Mouse (Mus musculus) liver, embryonic 12.5 days (tissue): ENCODE results near the gene Usf3. TPM values are rescaled to one million over a fixed set of nuclear protein-coding genes. Genes with fewer than 3 reads are reported as not detected.

Source experiments
- ATAC-seq: fragments of 200-750 bp; cut with Nextera tagmentation; 2 replicates; pipeline ENCODE4 v1.8.0; 2017; ENCODE audit warnings: moderate number of reproducible peaks, mild to moderate bottlenecking, moderate library complexity
- H3K27ac ChIP-seq: fragments of 300-500 bp; sonication (generic); 2 replicates; pipeline ENCODE4 v1.5.1; 2016; ENCODE audit warnings: mild to moderate bottlenecking
- H3K27me3 ChIP-seq: fragments of 300-500 bp; sonication (generic); replicated peaks from 2 replicates; pipeline ENCODE4 v1.6.1; 2016; ENCODE audit warnings: mild to moderate bottlenecking, moderate library complexity
- H3K36me3 ChIP-seq: fragments of 300-500 bp; sonication (generic); 2 replicates; pipeline ENCODE4 v1.6.1; 2016; ENCODE audit warnings: mild to moderate bottlenecking, moderate library complexity
- H3K4me1 ChIP-seq: fragments of 300-500 bp; sonication (generic); 2 replicates; pipeline ENCODE4 v1.6.1; 2016
- H3K4me2 ChIP-seq: fragments of 300-500 bp; sonication (generic); 2 replicates; pipeline ENCODE4 v1.6.1; 2016; ENCODE audit warnings: mild to moderate bottlenecking, moderate library complexity
- H3K4me3 ChIP-seq: fragments of 300-500 bp; sonication (generic); 2 replicates; pipeline ENCODE4 v1.5.1; 2016; ENCODE audit warnings: mild to moderate bottlenecking, moderate library complexity
- H3K9ac ChIP-seq: fragments of 300-500 bp; sonication (generic); 2 replicates; pipeline ENCODE4 v1.6.1; 2016; ENCODE audit warnings: mild to moderate bottlenecking, moderate library complexity
- H3K9me3 ChIP-seq: fragments of 300-500 bp; sonication (generic); replicated peaks from 2 replicates; pipeline ENCODE4 v1.6.1; 2016; ENCODE audit warnings: mild to moderate bottlenecking, moderate library complexity
- WGBS: fragments of 180-500 bp; shearing (Covaris S2); methylation state at CpG from one replicate; pipeline ENCODE4 v1.1.7; 2016; ENCODE audit not compliant: insufficient replicate concordance; 5-methylcytosine and 5-hydroxymethylcytosine counted together
- polyA plus RNA-seq: library from polyadenylated mRNA; unstranded; fragments of >200 nt; fragmentation: Nextera tagmentation; extraction: Ambion mirVana; gene quantifications from 2 replicates; pipeline ENCODE4 v1.2.1, GENCODE M21; 2016

Usf3 gene
- polyA plus RNA-seq = 2.5 and 2.9 TPM in 2 replicates

DNA sequence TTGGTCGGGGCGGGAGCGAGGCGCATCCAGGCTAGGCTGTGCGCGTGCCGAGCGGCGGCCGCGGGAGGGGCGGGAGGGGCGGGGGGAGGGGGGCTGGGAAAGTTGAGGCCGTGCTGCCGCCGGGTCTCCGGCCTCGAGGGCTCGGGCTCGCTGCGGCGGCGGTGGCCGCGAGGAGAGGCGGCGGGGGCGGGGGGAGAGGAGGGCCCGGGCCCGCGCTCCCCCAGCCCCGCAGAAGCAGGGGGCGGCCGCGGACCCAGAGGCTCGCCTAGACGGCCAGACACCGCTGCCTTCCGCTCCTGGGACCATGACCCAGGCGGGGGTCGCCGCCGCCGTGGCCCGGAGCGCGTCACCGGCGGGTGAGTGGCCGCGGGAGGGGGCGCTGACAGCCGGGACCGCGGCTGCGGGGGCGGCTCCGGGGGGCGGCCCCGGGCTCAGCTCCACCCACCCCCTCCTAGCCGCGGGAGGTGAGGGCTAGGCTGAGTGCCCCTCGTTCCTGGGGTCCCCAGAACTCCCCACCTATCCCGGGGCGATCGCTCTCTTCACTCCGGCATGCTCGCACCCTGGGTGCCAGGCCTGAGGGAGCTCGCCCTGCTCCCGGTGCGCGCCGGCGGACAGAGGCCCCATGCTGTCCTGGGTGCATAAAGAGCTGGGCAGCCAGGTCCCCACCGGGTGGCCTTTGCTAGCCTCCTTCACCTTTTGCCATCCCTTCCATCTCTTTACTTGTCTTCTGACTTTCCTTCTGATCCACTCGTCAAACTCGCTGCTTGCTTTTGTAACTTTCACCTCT, at the start of gene Usf3:
Usf3 (plus strand) TSS at position 92 of the 787 bp plus-strand sequence.
- Histone ChIP-seq H3K4me1 (peaks cover 48% of the 10 kb centered on the region), H3K27ac (peak within 1 kb of the TSS; percentile 95), H3K36me3 (peaks cover 2% of the 10 kb centered on the region; the same call in 1 of the 2 replicates), H3K9me3 (no peaks in the 10 kb centered on the region), H3K9ac (peak within 1 kb of the TSS; percentile 96), H3K4me2 (peak within 1 kb of the TSS; percentile 91), H3K4me3 (peak within 1 kb of the TSS; percentile 91), H3K27me3 (no peaks in the 10 kb centered on the region)
- WGBS = 1% methylated on average over 57 of the region's 77 CpGs
- peak; percentile 58 for ATAC-seq

DNA sequence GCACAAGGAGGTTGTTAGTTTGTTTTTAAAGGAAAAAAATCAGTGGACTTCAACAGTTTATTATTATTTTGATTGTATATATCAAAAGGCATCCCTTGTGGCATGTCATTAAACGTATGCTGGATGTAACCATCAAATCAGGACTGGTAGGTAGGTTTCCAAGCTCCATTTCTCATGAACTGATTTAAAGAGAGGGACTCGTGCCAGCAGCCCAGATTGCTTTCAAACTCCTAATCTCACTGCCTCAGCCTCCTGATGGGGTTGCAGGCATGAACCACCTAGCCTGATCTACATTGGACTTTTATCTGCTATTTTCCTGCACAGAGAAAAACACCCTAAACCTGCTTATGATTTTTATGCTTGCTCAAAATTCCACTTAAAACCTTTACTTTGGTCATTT, 49.3 kb upstream of the Usf3 start:
- Histone ChIP-seq H3K4me1 (peaks cover 3% of the 10 kb centered on the region; the same call in 1 of the 2 replicates), H3K4me2 (no peak overlapping the region), H3K27me3 (no peaks in the 10 kb centered on the region), H3K36me3 (no peaks in the 10 kb centered on the region), H3K9me3 (no peaks in the 10 kb centered on the region), H3K4me3 (no peak overlapping the region), H3K9ac (no peak overlapping the region), H3K27ac (no peak overlapping the region)
- ATAC-seq = no peak
- 53% methylated on average over 2 of the region's 2 CpGs for WGBS

DNA sequence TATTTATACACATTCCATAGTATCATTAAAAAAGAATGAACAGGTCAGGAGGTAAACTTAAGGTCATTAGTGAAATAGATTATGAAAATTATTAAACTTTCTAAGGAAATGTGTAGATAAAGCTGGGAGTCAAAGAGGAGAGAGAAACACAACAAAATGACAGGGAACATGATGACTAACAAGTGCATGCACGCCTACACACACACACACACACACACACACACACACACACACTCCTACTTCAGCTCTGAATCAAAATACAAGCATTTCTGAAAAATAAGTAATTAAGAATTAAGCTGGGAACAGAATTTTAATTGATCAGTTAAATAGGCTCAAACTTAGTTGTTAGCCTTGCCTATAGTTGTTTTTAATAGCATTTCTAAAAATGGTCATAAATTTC, 48.3 kb upstream of the Usf3 start:
- H3K9ac ChIP-seq = no peak overlapping the region
- 44% methylated on average over 1 of the region's 1 CpGs for WGBS
- no peaks in the 10 kb centered on the region; the same call in 1 of the 2 replicates for H3K4me1 ChIP-seq
- no peak overlapping the region for H3K4me2 ChIP-seq
- no peaks in the 10 kb centered on the region for H3K9me3 ChIP-seq
- H3K36me3 ChIP-seq = no peaks in the 10 kb centered on the region
- ATAC-seq = no peak
- H3K4me3 ChIP-seq = no peak overlapping the region
- no peak overlapping the region for H3K27ac ChIP-seq
- no peaks in the 10 kb centered on the region for H3K27me3 ChIP-seq

- no peaks in the 10 kb centered on the region for H3K9me3 ChIP-seq
- no peak overlapping the region for H3K27ac ChIP-seq
- H3K4me2 ChIP-seq = no peak overlapping the region
- H3K9ac ChIP-seq = no peak overlapping the region
- H3K27me3 ChIP-seq = no peaks in the 10 kb centered on the region
- 56% methylated on average over 2 of the region's 2 CpGs for WGBS
- no peaks in the 10 kb centered on the region; the same call in 1 of the 2 replicates for H3K4me1 ChIP-seq
- no peak overlapping the region for H3K4me3 ChIP-seq
- ATAC-seq = no peak
- H3K36me3 ChIP-seq = no peaks in the 10 kb centered on the region
These were observed 47.6 kb upstream of the Usf3 start for GRCm38 (mm10) chr16:44125436-44125835.

- Histone ChIP-seq H3K27ac (no peak overlapping the region), H3K4me1 (no peaks in the 10 kb centered on the region; the same call in 1 of the 2 replicates), H3K27me3 (no peaks in the 10 kb centered on the region), H3K9me3 (no peaks in the 10 kb centered on the region), H3K9ac (no peak overlapping the region), H3K4me2 (no peak overlapping the region), H3K36me3 (no peaks in the 10 kb centered on the region), H3K4me3 (no peak overlapping the region)
- ATAC-seq = no peak
- WGBS = 87% methylated on average over 4 of the region's 4 CpGs
These were observed 46.6 kb upstream of the Usf3 start for GRCm38 (mm10) chr16:44126437-44126836.

GRCm38 (mm10) chr16:44132300-44132699, 40.7 kb upstream of the Usf3 start:
- ATAC-seq = no peak
- Histone ChIP-seq H3K27ac (no peak overlapping the region), H3K9ac (no peak overlapping the region), H3K27me3 (no peaks in the 10 kb centered on the region), H3K36me3 (no peaks in the 10 kb centered on the region), H3K9me3 (no peaks in the 10 kb centered on the region), H3K4me3 (no peak overlapping the region), H3K4me2 (no peak overlapping the region), H3K4me1 (peaks cover 8% of the 10 kb centered on the region; the same call in 1 of the 2 replicates)
- WGBS = 75% methylated on average over 4 of the region's 4 CpGs

- no peak for ATAC-seq
- Histone ChIP-seq H3K4me3 (no peak overlapping the region), H3K4me2 (no peak overlapping the region), H3K9ac (no peak overlapping the region), H3K27ac (no peak overlapping the region), H3K36me3 (no peaks in the 10 kb centered on the region), H3K9me3 (no peaks in the 10 kb centered on the region), H3K4me1 (peaks cover 17% of the 10 kb centered on the region), H3K27me3 (no peaks in the 10 kb centered on the region)
- 73% methylated on average over 3 of the region's 3 CpGs for WGBS
These were observed 39.9 kb upstream of the Usf3 start for GRCm38 (mm10) chr16:44133187-44133586.

DNA sequence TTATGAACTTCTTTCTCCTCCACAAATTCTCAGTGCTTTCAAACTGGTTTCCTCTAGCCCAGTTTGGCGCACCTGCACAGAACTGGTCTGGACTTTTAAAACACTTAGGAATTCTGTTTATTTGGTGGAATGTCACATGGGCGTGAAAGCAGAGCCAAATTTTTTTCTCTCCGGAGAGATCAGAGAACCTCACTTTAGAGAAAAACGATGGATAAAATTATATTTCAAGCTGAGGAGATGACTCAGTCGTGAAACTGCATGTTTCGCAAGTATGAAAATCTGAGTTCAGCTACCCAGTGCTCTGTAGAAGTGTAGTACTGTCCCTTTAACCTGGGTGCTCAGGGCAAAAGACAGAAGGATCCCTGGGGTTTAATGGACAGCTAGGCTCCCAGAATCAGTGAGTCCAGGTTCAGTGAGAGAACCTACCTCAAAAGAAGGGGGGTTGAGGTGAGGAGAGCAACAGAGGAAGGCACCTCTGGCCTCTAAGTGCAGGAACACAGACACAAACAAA, 36.5 kb upstream of the Usf3 start:
- Histone ChIP-seq H3K27me3 (no peaks in the 10 kb centered on the region), H3K4me2 (no peak overlapping the region), H3K9ac (no peak overlapping the region), H3K9me3 (no peaks in the 10 kb centered on the region), H3K27ac (no peak overlapping the region), H3K4me1 (peaks cover 26% of the 10 kb centered on the region), H3K36me3 (no peaks in the 10 kb centered on the region), H3K4me3 (no peak overlapping the region)
- WGBS = 81% methylated on average over 6 of the region's 6 CpGs
- no peak for ATAC-seq

- peaks cover 39% of the 10 kb centered on the region for H3K4me1 ChIP-seq
- 1% methylated on average over 24 of the region's 24 CpGs for WGBS
- ATAC-seq = no peak
- peak overlapping the region; percentile 95 for H3K4me3 ChIP-seq
- H3K9ac ChIP-seq = peak overlapping the region; percentile 95
- no peaks in the 10 kb centered on the region for H3K27me3 ChIP-seq
- peak overlapping the region; percentile 99 for H3K27ac ChIP-seq
- H3K36me3 ChIP-seq = no peaks in the 10 kb centered on the region
- H3K4me2 ChIP-seq = peak overlapping the region; percentile 94
- H3K9me3 ChIP-seq = no peaks in the 10 kb centered on the region
These were observed 34.6 kb upstream of the Usf3 start for GRCm38 (mm10) chr16:44138377-44138978.

- Histone ChIP-seq H3K4me3 (peak overlapping the region; percentile 95), H3K4me1 (peaks cover 43% of the 10 kb centered on the region), H3K36me3 (no peaks in the 10 kb centered on the region), H3K9me3 (no peaks in the 10 kb centered on the region), H3K4me2 (peak overlapping the region; percentile 94), H3K9ac (peak overlapping the region; percentile 95), H3K27ac (peak overlapping the region; percentile 99), H3K27me3 (no peaks in the 10 kb centered on the region)
- 1% methylated on average over 25 of the region's 25 CpGs for WGBS
- peak; percentile 86 for ATAC-seq
These were observed 34.0 kb upstream of the Usf3 start for GRCm38 (mm10) chr16:44138979-44139535.

- peak within 1 kb of the TSS; percentile 95 for H3K9ac ChIP-seq
- ATAC-seq = peak; percentile 80
- peaks cover under 1% of the 10 kb centered on the region; the same call in 1 of the 2 replicates for H3K36me3 ChIP-seq
- WGBS = under 1% methylated on average over 66 of the region's 71 CpGs
- no peaks in the 10 kb centered on the region for H3K27me3 ChIP-seq
- peak within 1 kb of the TSS; percentile 99 for H3K27ac ChIP-seq
- peaks cover 44% of the 10 kb centered on the region for H3K4me1 ChIP-seq
- peak within 1 kb of the TSS; percentile 94 for H3K4me2 ChIP-seq
- no peaks in the 10 kb centered on the region for H3K9me3 ChIP-seq
- H3K4me3 ChIP-seq = peak within 1 kb of the TSS; percentile 95
These were observed 33.4 kb upstream of the Usf3 start, which contains the start of the genes Atp6v1a and Naa50 for GRCm38 (mm10) chr16:44139536-44140185. Gene Atp6v1a (minus strand): TSS chr16:44139705. Gene Naa50 (plus strand): TSS chr16:44139830.
